Mouse (Mus musculus) frontal cortex, postnatal 14 days (tissue): ENCODE results near the gene Gm9611.
"Not testable (repeated sequence)": the region's sequence is repeated elsewhere in the genome, so short reads cannot be mapped to it uniquely, and the experiment has no call there.

Experiments used
- DNase-seq, 2 experiments: peaks; one replicate each; pipeline ENCODE4 v3.0.0; 2022; ENCODE audit warnings: low spot score in 2 of 2

Gm9611 gene

GRCm38 (mm10) chr14:42297258-42297657, at the start of gene Gm9611:
Gene Gm9611, minus strand, starts transcription at chr14:42297358.
- DNase-seq = not testable (repeated sequence)

GRCm38 (mm10) chr14:42309910-42310309, 12.8 kb upstream of the Gm9611 start, which contains the start of gene Gm7995:
Gene Gm7995, plus strand, starts transcription at chr14:42310210.
- DNase-seq = not testable (repeated sequence)

- not testable (repeated sequence) for DNase-seq
These were observed 37.2 kb downstream of the Gm9611 start, which contains the start of gene Gm17026 for GRCm38 (mm10) chr14:42259948-42260347. Gene Gm17026, minus strand, starts transcription at chr14:42260048.
